Comparison of ENCODE assay signal across 8 mouse cellular contexts in genomic region chr14:119098851-119099569, GRCm38 (mm10). TPM values are rescaled to one million over a fixed set of nuclear protein-coding genes. Genes with fewer than 3 reads are reported as not detected.
DNase-seq lines count a peak whose midpoint lies in the region; ATAC-seq lines count a peak whose summit lies in the region.

Gene Uggt2 (minus strand): TSS chr14:119099430.

- peak within 1 kb of the TSS; percentile 79 for H3K9ac ChIP-seq in intestine, embryonic 15.5 days

- H3K36me3 ChIP-seq in intestine, embryonic 15.5 days = no peaks in the 10 kb centered on the region

- no peaks in the 10 kb centered on the region for H3K27me3 ChIP-seq in intestine, embryonic 15.5 days (replicated peaks)

- peak within 1 kb of the TSS; percentile 85 for H3K4me3 ChIP-seq in intestine, embryonic 15.5 days (replicated peaks)

- H3K4me1 ChIP-seq in intestine, embryonic 15.5 days (replicated peaks) = peaks cover 4% of the 10 kb centered on the region; the same call in 1 of the 2 replicates

- H3K9me3 ChIP-seq in intestine, embryonic 15.5 days = no peaks in the 10 kb centered on the region

- WGBS in intestine, embryonic 15.5 days = under 1% methylated on average over 71 of the region's 72 CpGs

- H3K27ac ChIP-seq in intestine, embryonic 15.5 days = peak within 1 kb of the TSS; percentile 64

- peak; percentile 88 to 92 for DNase-seq in adrenal gland, postnatal 36 days
- peak; percentile 94 for DNase-seq in embryo, embryonic 11 days
- peak; percentile 78 for DNase-seq in gastrocnemius, postnatal 25 days
- peak; percentile 44 to 82 for DNase-seq in left cerebral cortex, adult 9 months (ENCODE audit: low spot score in 2 of 2)
- DNase-seq in lung, postnatal 4 days = peak; percentile 84 to 87
- DNase-seq in right cerebral cortex, adult 2 months (ENCODE audit: low spot score in 2 of 2) = peak; percentile 82 to 83
- DNase-seq in B cell, adult 2 months = no peak

- peak; percentile 96 for ATAC-seq in intestine, embryonic 15.5 days

- H3K4me2 ChIP-seq in intestine, embryonic 15.5 days (replicated peaks) = peak within 1 kb of the TSS; percentile 95

RNA-seq across cellular contexts. Expression of gene Uggt2, which starts in this region (rescaled TPM):
- total RNA-seq in adrenal gland, postnatal 36 days (2021) = 10 to 100 TPM in 1 of 2 experiments, 1 to 10 TPM in 1; 9.5 to 13.2 TPM
- total RNA-seq in gastrocnemius, postnatal 25 days (2021) = 1 to 10 TPM; 6.5 to 7.3 TPM
- polyA plus RNA-seq in intestine, embryonic 15.5 days (2015; fragmentation: Nextera tagmentation; extraction: Ambion mirVana) = 7.9 TPM in 2 replicates

Comparison
In these comparisons a context has a peak if more than half of its experiments do, and no peak if none do; other contexts are left out.
1. DNase-seq: peak in adrenal gland, postnatal 36 days (2 of 2), embryo, embryonic 11 days (single experiment), gastrocnemius, postnatal 25 days (single experiment), left cerebral cortex, adult 9 months (2 of 2), lung, postnatal 4 days (2 of 2) and right cerebral cortex, adult 2 months (2 of 2); none in B cell, adult 2 months (0 of 2).